Mouse (Mus musculus): ENCODE results near the gene Dtx2.

Dtx2 gene

DNA sequence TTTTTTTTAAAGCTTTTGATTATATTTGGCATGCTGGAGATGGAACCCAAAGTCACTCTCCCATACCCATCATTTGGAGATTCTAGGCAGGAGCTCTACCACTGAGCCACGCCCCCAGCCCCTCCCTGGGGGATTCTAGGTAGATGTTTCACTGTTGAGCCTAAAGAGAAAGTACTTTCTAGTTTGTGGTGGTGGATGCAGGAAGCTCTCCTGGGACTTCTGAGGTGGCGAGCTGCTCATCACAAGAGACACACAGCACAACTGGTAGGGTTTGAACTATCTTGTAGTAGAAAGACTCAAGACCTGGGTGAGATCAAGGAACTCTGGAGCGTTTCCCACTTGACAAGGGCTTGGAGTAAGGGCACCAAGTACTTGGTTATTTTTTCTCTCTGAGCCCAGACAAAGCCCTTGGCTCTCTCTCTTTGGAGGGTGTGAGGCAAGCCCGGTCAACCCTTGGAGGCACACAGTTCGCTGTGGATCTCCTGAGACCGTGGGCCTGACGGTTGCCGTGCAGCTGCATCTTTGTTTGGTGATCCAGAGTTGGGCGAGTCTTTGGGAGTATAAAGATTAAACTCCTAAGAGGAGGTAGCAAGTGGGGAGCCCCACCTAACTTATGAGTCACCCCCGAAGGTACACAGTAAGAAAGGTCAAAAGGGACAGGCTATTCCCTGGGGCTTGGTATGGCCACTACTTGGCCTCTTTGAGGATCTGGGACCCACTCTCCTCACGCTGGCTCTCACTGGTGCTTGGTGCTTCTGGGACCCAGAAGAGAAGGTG lies 59.9 kb downstream of the Dtx2 start, which contains the start of gene Upk3bl:
Gene Upk3bl (plus strand): TSS at position 192 of the 777 bp plus-strand sequence.
- ChIA-PET CTCF (interaction anchor here in 3 of 4 experiments (0.6 to 2.8 kb wide), 5 partner anchors 7 to 439 kb away, joined by 3 to 9 read pairs (median 4); partner anchors contain the start of gene Upk3b (in 1 of the 3)), POLR2A (interaction anchor here in 2 of 4 experiments (0.6 to 1.6 kb wide), 5 partner anchors 9 to 196 kb away, joined by 3 to 5 read pairs (median 4); no protein-coding TSS in a partner anchor)

DNA sequence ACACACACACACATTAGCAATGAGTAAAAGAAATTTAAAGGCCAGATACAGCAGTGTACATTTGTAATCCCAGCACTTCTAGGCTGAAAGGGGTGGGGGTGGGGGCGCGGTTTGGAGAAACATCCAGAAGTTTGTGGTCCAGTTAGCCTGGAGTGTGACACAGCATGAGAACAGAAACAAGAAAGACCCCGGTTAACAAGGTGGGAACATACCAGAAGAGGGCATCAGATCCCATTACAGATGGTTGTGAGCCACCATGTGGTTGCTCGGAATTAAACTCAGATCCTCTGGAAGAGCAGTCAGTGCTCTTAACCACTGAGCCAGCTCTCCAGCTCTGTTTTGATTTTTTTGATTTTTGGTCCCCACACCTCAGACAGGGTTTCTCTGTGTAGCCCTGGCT lies 61.5 kb downstream of the Dtx2 start:
- ChIA-PET CTCF (interaction anchor here in 1 of 4 experiments (0.6 to 1.0 kb wide), 2 partner anchors 20 to 74 kb away, joined by 3 read pairs; no protein-coding TSS in a partner anchor), POLR2A (no interaction called here)

GRCm38 (mm10) chr5:136057085-136057484 lies 62.5 kb downstream of the Dtx2 start:
- POLR2A ChIA-PET: interaction anchor here in 1 of 4 experiments (0.8 kb wide), 1 partner anchor 10 kb away, joined by 3 read pairs; no protein-coding TSS in a partner anchor

GRCm38 (mm10) chr5:136061567-136061966 lies 67.0 kb downstream of the Dtx2 start:
- CTCF ChIA-PET: interaction anchor here (0.5 to 3.3 kb wide), 45 partner anchors 8 to 1747 kb away, joined by 3 to 21 read pairs (median 4); partner anchors contain the start of genes Dtx2 (in 1 of the 4), Orai2 (in 1 of the 4) and Zp3 (in 1 of the 4)
- POLR2A ChIA-PET: interaction anchor here in 3 of 4 experiments (0.6 to 1.9 kb wide), 15 partner anchors 14 to 173 kb away, joined by 3 to 6 read pairs (median 4); partner anchors contain the start of gene Hspb1 (in 1 of the 3)

More at GRCm38 (mm10) chr5:136057085-136057484, 62.5 kb downstream of the Dtx2 start:
- CTCF ChIA-PET: interaction anchor here in 2 of 4 experiments (0.6 to 0.8 kb wide), 3 partner anchors 11 to 177 kb away, joined by 3 to 4 read pairs (median 3); no protein-coding TSS in a partner anchor

GRCm38 (mm10) chr5:136063920-136064319 lies 69.3 kb downstream of the Dtx2 start:
- POLR2A ChIA-PET: interaction anchor here (0.6 to 2.0 kb wide), 20 partner anchors 9 to 144 kb away, joined by 3 to 6 read pairs (median 4); partner anchors contain the start of genes Polr2j (in 1 of the 4) and Rasa4 (in 1 of the 4)
- CTCF ChIA-PET: interaction anchor here (0.5 to 2.2 kb wide), 24 partner anchors 9 to 189 kb away, joined by 3 to 7 read pairs (median 4); no protein-coding TSS in a partner anchor

DNA sequence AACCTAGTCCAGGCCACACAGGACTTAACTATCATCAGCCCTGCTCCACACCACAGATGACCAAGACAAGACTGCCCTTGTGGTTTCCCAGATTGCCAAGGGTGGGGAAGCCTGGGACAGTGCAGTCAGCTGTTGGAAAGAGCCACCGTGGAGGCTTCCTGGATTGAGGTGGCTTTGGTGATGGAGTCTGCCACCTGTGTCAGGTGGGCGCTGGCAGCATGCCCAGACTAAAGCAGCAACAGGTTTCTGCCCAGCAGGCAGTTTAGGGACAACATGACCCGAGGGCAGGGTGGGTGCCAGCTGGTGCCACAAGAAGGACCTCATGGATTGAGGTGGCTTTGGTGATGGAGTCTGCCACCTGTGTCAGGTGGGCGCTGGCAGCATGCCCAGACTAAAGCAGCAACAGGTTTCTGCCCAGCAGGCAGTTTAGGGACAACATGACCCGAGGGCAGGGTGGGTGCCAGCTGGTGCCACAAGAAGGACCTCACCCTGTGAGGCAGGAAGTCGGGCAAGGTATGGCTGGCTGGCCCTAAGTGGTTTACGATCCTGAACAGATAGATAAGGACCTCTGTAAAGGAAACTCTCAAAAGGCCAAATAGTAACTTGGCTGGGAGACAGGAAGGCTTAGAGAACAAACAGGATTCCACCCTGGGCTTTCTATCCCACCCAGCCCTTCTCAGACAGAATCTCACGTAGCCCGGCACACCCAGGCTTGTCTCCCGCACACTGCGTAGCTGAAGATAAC lies 72.0 kb downstream of the Dtx2 start:
- POLR2A ChIA-PET: interaction anchor here in 3 of 4 experiments (0.5 to 1.4 kb wide), 5 partner anchors 9 to 179 kb away, joined by 3 to 9 read pairs (median 3); partner anchors contain the start of gene Hspb1 (in 1 of the 3)
- CTCF ChIA-PET: interaction anchor here in 2 of 4 experiments (0.6 to 1.6 kb wide), 5 partner anchors 9 to 189 kb away, joined by 3 to 6 read pairs (median 3); no protein-coding TSS in a partner anchor

GRCm38 (mm10) chr5:136069411-136069810 lies 74.8 kb downstream of the Dtx2 start:
- CTCF ChIA-PET: interaction anchor here in 3 of 4 experiments (0.6 to 1.3 kb wide), 12 partner anchors 9 to 682 kb away, joined by 3 to 6 read pairs (median 3); no protein-coding TSS in a partner anchor
- POLR2A ChIA-PET: interaction anchor here in 3 of 4 experiments (0.6 to 1.3 kb wide), 6 partner anchors 11 to 1661 kb away, joined by 3 to 4 read pairs (median 4); partner anchors contain the start of gene Rasa4 (in 1 of the 3)

GRCm38 (mm10) chr5:136073051-136073450 lies 78.5 kb downstream of the Dtx2 start:
- ChIA-PET CTCF (interaction anchor here in 2 of 4 experiments (0.9 to 1.2 kb wide), 5 partner anchors 9 to 218 kb away, joined by 3 to 4 read pairs (median 3); no protein-coding TSS in a partner anchor), POLR2A (interaction anchor here in 3 of 4 experiments (0.6 to 1.2 kb wide), 11 partner anchors 9 to 186 kb away, joined by 3 to 5 read pairs (median 3); partner anchors contain the start of genes Rasa4 (in 3 of the 3), Dtx2 (in 1 of the 3) and Hspb1 (in 1 of the 3))

DNA sequence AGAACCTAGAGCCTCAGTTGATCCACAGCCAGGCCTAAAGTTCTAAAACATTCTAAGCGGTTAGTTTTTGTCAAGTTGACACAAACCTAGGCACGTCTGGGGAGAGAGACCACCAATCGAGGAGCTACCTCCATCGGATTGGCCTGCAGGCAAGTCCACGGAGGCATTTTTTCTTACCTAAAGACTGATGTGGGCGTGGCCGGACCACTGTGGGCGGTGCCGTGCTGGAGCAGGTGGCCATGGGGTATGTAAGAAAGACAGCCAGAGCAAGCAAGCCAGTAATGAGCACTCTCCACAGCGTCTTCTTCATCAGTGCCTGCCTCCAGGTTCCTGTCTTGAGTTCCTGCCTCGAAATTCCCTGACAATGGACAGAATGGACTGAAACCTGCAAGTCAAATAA lies 78.9 kb downstream of the Dtx2 start:
- CTCF ChIA-PET: interaction anchor here in 3 of 4 experiments (0.6 to 1.5 kb wide), 7 partner anchors 9 to 218 kb away, joined by 3 to 4 read pairs (median 3); no protein-coding TSS in a partner anchor
- POLR2A ChIA-PET: interaction anchor here in 3 of 4 experiments (0.6 to 1.2 kb wide), 11 partner anchors 10 to 692 kb away, joined by 3 to 5 read pairs (median 3); partner anchors contain the start of genes Rasa4 (in 3 of the 3), Dtx2 (in 1 of the 3) and Hspb1 (in 1 of the 3)

GRCm38 (mm10) chr5:136075076-136075475 lies 80.5 kb downstream of the Dtx2 start:
- POLR2A ChIA-PET: interaction anchor here in 1 of 4 experiments (0.9 to 1.7 kb wide), 2 partner anchors 11 to 76 kb away, joined by 3 to 6 read pairs; no protein-coding TSS in a partner anchor
- CTCF ChIA-PET: interaction anchor here in 1 of 4 experiments (0.7 kb wide), 1 partner anchor 10 kb away, joined by 3 read pairs; no protein-coding TSS in a partner anchor

- POLR2A ChIA-PET: interaction anchor here in 3 of 4 experiments (0.7 to 1.7 kb wide), 7 partner anchors 9 to 173 kb away, joined by 3 to 6 read pairs (median 3); partner anchors contain the start of gene Ywhag (in 1 of the 3)
- CTCF ChIA-PET: interaction anchor here in 2 of 4 experiments (0.5 to 0.9 kb wide), 4 partner anchors 8 to 124 kb away, joined by 3 read pairs; no protein-coding TSS in a partner anchor
Observed at GRCm38 (mm10) chr5:136076284-136076683, 81.7 kb downstream of the Dtx2 start.

GRCm38 (mm10) chr5:136077001-136077550 lies 82.5 kb downstream of the Dtx2 start:
- ChIA-PET CTCF (interaction anchor here in 2 of 4 experiments (0.5 to 0.9 kb wide), 3 partner anchors 15 to 45 kb away, joined by 3 read pairs; no protein-coding TSS in a partner anchor), POLR2A (interaction anchor here (0.5 to 1.3 kb wide), 5 partner anchors 9 to 174 kb away, joined by 3 to 5 read pairs (median 3); partner anchors contain the start of genes Dtx2 (in 1 of the 4) and Ywhag (in 1 of the 4))

GRCm38 (mm10) chr5:136078136-136078535 lies 83.5 kb downstream of the Dtx2 start:
- ChIA-PET POLR2A (no interaction called here), CTCF (interaction anchor here in 2 of 4 experiments (0.7 to 1.6 kb wide), 2 partner anchors 14 to 29 kb away, joined by 3 read pairs; no protein-coding TSS in a partner anchor)

GRCm38 (mm10) chr5:136082345-136082744 lies 87.7 kb downstream of the Dtx2 start:
- POLR2A ChIA-PET: interaction anchor here in 3 of 4 experiments (0.7 to 2.5 kb wide), 6 partner anchors 13 to 120 kb away, joined by 3 to 9 read pairs (median 4); no protein-coding TSS in a partner anchor
- CTCF ChIA-PET: interaction anchor here in 3 of 4 experiments (0.5 to 1.8 kb wide), 12 partner anchors 11 to 272 kb away, joined by 3 to 7 read pairs (median 3); partner anchors contain the start of genes Dtx2 (in 1 of the 3) and Polr2j (in 1 of the 3)

Data from embryonic stem cell, embryonic (primary cell).